Mouse (Mus musculus): ENCODE data around the gene Fscn2. TPM values are rescaled to one million over a fixed set of nuclear protein-coding genes. Genes with fewer than 3 reads are reported as not detected.

Gene Fscn2
- polyA plus RNA-seq, 1 experiment from 2014 or later: 0.80 TPM

- Histone ChIP-seq H3K9me3 (replicated peaks; ENCODE audit: control insufficient read depth, low read length) (no peaks in the 10 kb centered on the region), H3K4me2 (ENCODE audit: low read depth, low read length) (peak overlapping the region; percentile 93), H3K36me3 (ENCODE audit: control insufficient read depth, insufficient read depth, low read length) (no peaks in the 10 kb centered on the region), H3K4me3 (replicated peaks; ENCODE audit: low read length) (peak overlapping the region; percentile 58), H3K4me1 (ENCODE audit: control insufficient read depth, insufficient read depth, low read length) (peaks cover 13% of the 10 kb centered on the region), H3K27ac (ENCODE audit: low read length) (peak overlapping the region; percentile 99), H3K9ac (ENCODE audit: low read length) (peak overlapping the region; percentile 92), H3K27me3 (ENCODE audit: control insufficient read depth, insufficient read depth, low read length) (no peaks in the 10 kb centered on the region)
- 57% methylated on average over 7 of the region's 7 CpGs for WGBS
- no peak for ATAC-seq (ENCODE audit: insufficient read depth, low FRiP score)
Measured at GRCm38 (mm10) chr11:120317456-120317855, 43.9 kb upstream of the Fscn2 start.

- WGBS: 76% methylated on average over 5 of the region's 5 CpGs
- Histone ChIP-seq H3K27ac (ENCODE audit: low read length) (no peak overlapping the region), H3K4me2 (ENCODE audit: low read depth, low read length) (no peak overlapping the region), H3K9me3 (replicated peaks; ENCODE audit: control insufficient read depth, low read length) (no peaks in the 10 kb centered on the region), H3K4me1 (ENCODE audit: control insufficient read depth, insufficient read depth, low read length) (peaks cover 13% of the 10 kb centered on the region), H3K4me3 (replicated peaks; ENCODE audit: low read length) (no peak overlapping the region), H3K27me3 (ENCODE audit: control insufficient read depth, insufficient read depth, low read length) (no peaks in the 10 kb centered on the region), H3K36me3 (ENCODE audit: control insufficient read depth, insufficient read depth, low read length) (no peaks in the 10 kb centered on the region), H3K9ac (ENCODE audit: low read length) (no peak overlapping the region)
- ATAC-seq (ENCODE audit: insufficient read depth, low FRiP score): no peak
Measured at GRCm38 (mm10) chr11:120319310-120319709, 42.0 kb upstream of the Fscn2 start.

GRCm38 (mm10) chr11:120320156-120320555 is 41.2 kb upstream of the Fscn2 start:
- no peak overlapping the region for H3K4me3 ChIP-seq (replicated peaks; ENCODE audit: low read length)
- H3K27ac ChIP-seq (ENCODE audit: low read length): no peak overlapping the region
- no peak overlapping the region for H3K9ac ChIP-seq (ENCODE audit: low read length)
- no peak overlapping the region for H3K4me2 ChIP-seq (ENCODE audit: low read depth, low read length)
- no peaks in the 10 kb centered on the region for H3K27me3 ChIP-seq (ENCODE audit: control insufficient read depth, insufficient read depth, low read length)
- no peak for ATAC-seq (ENCODE audit: insufficient read depth, low FRiP score)
- peaks cover 10% of the 10 kb centered on the region for H3K4me1 ChIP-seq (ENCODE audit: control insufficient read depth, insufficient read depth, low read length)
- H3K36me3 ChIP-seq (ENCODE audit: control insufficient read depth, insufficient read depth, low read length): no peaks in the 10 kb centered on the region
- no peaks in the 10 kb centered on the region for H3K9me3 ChIP-seq (replicated peaks; ENCODE audit: control insufficient read depth, low read length)
- WGBS: 94% methylated on average over 10 of the region's 10 CpGs

GRCm38 (mm10) chr11:120335431-120336021 is 25.8 kb upstream of the Fscn2 start:
- Histone ChIP-seq H3K27ac (ENCODE audit: low read length) (no peak overlapping the region), H3K4me1 (ENCODE audit: control insufficient read depth, insufficient read depth, low read length) (no peaks in the 10 kb centered on the region), H3K27me3 (ENCODE audit: control insufficient read depth, insufficient read depth, low read length) (no peaks in the 10 kb centered on the region), H3K4me2 (ENCODE audit: low read depth, low read length) (no peak overlapping the region), H3K9ac (ENCODE audit: low read length) (no peak overlapping the region), H3K4me3 (replicated peaks; ENCODE audit: low read length) (no peak overlapping the region), H3K36me3 (ENCODE audit: control insufficient read depth, insufficient read depth, low read length) (no peaks in the 10 kb centered on the region), H3K9me3 (replicated peaks; ENCODE audit: control insufficient read depth, low read length) (no peaks in the 10 kb centered on the region)
- WGBS: 78% methylated on average over 6 of the region's 6 CpGs
- no peak for ATAC-seq (ENCODE audit: insufficient read depth, low FRiP score)

GRCm38 (mm10) chr11:120337447-120337846 is 23.9 kb upstream of the Fscn2 start:
- no peak overlapping the region for H3K27ac ChIP-seq (ENCODE audit: low read length)
- H3K4me2 ChIP-seq (ENCODE audit: low read depth, low read length): no peak overlapping the region
- H3K36me3 ChIP-seq (ENCODE audit: control insufficient read depth, insufficient read depth, low read length): no peaks in the 10 kb centered on the region
- no peak overlapping the region for H3K4me3 ChIP-seq (replicated peaks; ENCODE audit: low read length)
- H3K4me1 ChIP-seq (ENCODE audit: control insufficient read depth, insufficient read depth, low read length): no peaks in the 10 kb centered on the region
- ATAC-seq (ENCODE audit: insufficient read depth, low FRiP score): no peak
- no peaks in the 10 kb centered on the region for H3K9me3 ChIP-seq (replicated peaks; ENCODE audit: control insufficient read depth, low read length)
- no peaks in the 10 kb centered on the region for H3K27me3 ChIP-seq (ENCODE audit: control insufficient read depth, insufficient read depth, low read length)
- 37% methylated on average over 2 of the region's 2 CpGs for WGBS
- H3K9ac ChIP-seq (ENCODE audit: low read length): no peak overlapping the region

- H3K27ac ChIP-seq (ENCODE audit: low read length): no peak overlapping the region
- WGBS: 64% methylated on average over 3 of the region's 3 CpGs
- H3K4me3 ChIP-seq (replicated peaks; ENCODE audit: low read length): no peak overlapping the region
- no peak for ATAC-seq (ENCODE audit: insufficient read depth, low FRiP score)
- no peak overlapping the region for H3K4me2 ChIP-seq (ENCODE audit: low read depth, low read length)
- H3K36me3 ChIP-seq (ENCODE audit: control insufficient read depth, insufficient read depth, low read length): no peaks in the 10 kb centered on the region
- H3K9ac ChIP-seq (ENCODE audit: low read length): no peak overlapping the region
- H3K9me3 ChIP-seq (replicated peaks; ENCODE audit: control insufficient read depth, low read length): no peaks in the 10 kb centered on the region
- H3K27me3 ChIP-seq (ENCODE audit: control insufficient read depth, insufficient read depth, low read length): no peaks in the 10 kb centered on the region
- no peaks in the 10 kb centered on the region for H3K4me1 ChIP-seq (ENCODE audit: control insufficient read depth, insufficient read depth, low read length)
Measured at GRCm38 (mm10) chr11:120338786-120339185, 22.5 kb upstream of the Fscn2 start.

- H3K4me2 ChIP-seq (ENCODE audit: low read depth, low read length): peak overlapping the region; percentile 31; the same call in 1 of the 2 replicates
- H3K36me3 ChIP-seq (ENCODE audit: control insufficient read depth, insufficient read depth, low read length): peaks cover under 1% of the 10 kb centered on the region; the same call in 1 of the 2 replicates
- no peak overlapping the region for H3K4me3 ChIP-seq (replicated peaks; ENCODE audit: low read length)
- ATAC-seq (ENCODE audit: insufficient read depth, low FRiP score): peak; percentile 74
- H3K4me1 ChIP-seq (ENCODE audit: control insufficient read depth, insufficient read depth, low read length): peaks cover under 1% of the 10 kb centered on the region; the same call in 1 of the 2 replicates
- H3K9me3 ChIP-seq (replicated peaks; ENCODE audit: control insufficient read depth, low read length): no peaks in the 10 kb centered on the region
- no peak overlapping the region for H3K9ac ChIP-seq (ENCODE audit: low read length)
- no peaks in the 10 kb centered on the region for H3K27me3 ChIP-seq (ENCODE audit: control insufficient read depth, insufficient read depth, low read length)
- peak overlapping the region; percentile 85 for H3K27ac ChIP-seq (ENCODE audit: low read length)
- 61% methylated on average over 10 of the region's 10 CpGs for WGBS
Measured at GRCm38 (mm10) chr11:120339978-120340513, 21.3 kb upstream of the Fscn2 start.

- Histone ChIP-seq H3K4me2 (ENCODE audit: low read depth, low read length) (no peak overlapping the region), H3K27ac (ENCODE audit: low read length) (no peak overlapping the region), H3K4me1 (ENCODE audit: control insufficient read depth, insufficient read depth, low read length) (peaks cover 4% of the 10 kb centered on the region; the same call in 1 of the 2 replicates), H3K9me3 (replicated peaks; ENCODE audit: control insufficient read depth, low read length) (no peaks in the 10 kb centered on the region), H3K36me3 (ENCODE audit: control insufficient read depth, insufficient read depth, low read length) (peaks cover 5% of the 10 kb centered on the region; the same call in 1 of the 2 replicates), H3K4me3 (replicated peaks; ENCODE audit: low read length) (no peak overlapping the region), H3K27me3 (ENCODE audit: control insufficient read depth, insufficient read depth, low read length) (no peaks in the 10 kb centered on the region), H3K9ac (ENCODE audit: low read length) (no peak overlapping the region)
- 89% methylated on average over 4 of the region's 4 CpGs for WGBS
- ATAC-seq (ENCODE audit: insufficient read depth, low FRiP score): no peak
Measured at GRCm38 (mm10) chr11:120341661-120342060, 19.7 kb upstream of the Fscn2 start.

- H3K36me3 ChIP-seq (ENCODE audit: control insufficient read depth, insufficient read depth, low read length): peaks cover 5% of the 10 kb centered on the region; the same call in 1 of the 2 replicates
- H3K4me1 ChIP-seq (ENCODE audit: control insufficient read depth, insufficient read depth, low read length): peaks cover 4% of the 10 kb centered on the region; the same call in 1 of the 2 replicates
- no peak overlapping the region for H3K4me3 ChIP-seq (replicated peaks; ENCODE audit: low read length)
- no peak overlapping the region for H3K4me2 ChIP-seq (ENCODE audit: low read depth, low read length)
- 91% methylated on average over 5 of the region's 5 CpGs for WGBS
- ATAC-seq (ENCODE audit: insufficient read depth, low FRiP score): no peak
- no peaks in the 10 kb centered on the region for H3K9me3 ChIP-seq (replicated peaks; ENCODE audit: control insufficient read depth, low read length)
- no peaks in the 10 kb centered on the region for H3K27me3 ChIP-seq (ENCODE audit: control insufficient read depth, insufficient read depth, low read length)
- no peak overlapping the region for H3K9ac ChIP-seq (ENCODE audit: low read length)
- no peak overlapping the region for H3K27ac ChIP-seq (ENCODE audit: low read length)
Measured at GRCm38 (mm10) chr11:120342656-120343160, 18.6 kb upstream of the Fscn2 start.
